Mouse (Mus musculus): ENCODE data around the gene Serpinh1. TPM values are rescaled to one million over a fixed set of nuclear protein-coding genes. Genes with fewer than 3 reads are reported as not detected.

Serpinh1 gene
- polyA plus RNA-seq, 1 experiment, result 0.09 TPM

- Histone ChIP-seq H3K27me3 (replicated peaks) (peaks cover 85% of the 10 kb centered on the region), H3K36me3 (replicated peaks; ENCODE audit: low read length) (no peaks in the 10 kb centered on the region), H3K4me1 (peaks cover 20% of the 10 kb centered on the region), H3K4me3 (replicated peaks) (no peak overlapping the region), H3K9me3 (no peaks in the 10 kb centered on the region)
- TF ChIP-seq FLI1 (IDR thresholded peaks at IDR 0.05; ENCODE audit: low read length) (no peak), GATA1 (IDR thresholded peaks at IDR 0.05; ENCODE audit: borderline replicate concordance, low read length) (no peak)
These were observed 2.7 kb upstream of the Serpinh1 start for GRCm38 (mm10) chr7:99355731-99356131.

GRCm38 (mm10) chr7:99351802-99352517 is 1.1 kb downstream of the Serpinh1 start:
- Histone ChIP-seq H3K27me3 (replicated peaks) (peaks cover 84% of the 10 kb centered on the region), H3K9me3 (no peaks in the 10 kb centered on the region), H3K4me1 (peaks cover 13% of the 10 kb centered on the region), H3K36me3 (replicated peaks; ENCODE audit: low read length) (no peaks in the 10 kb centered on the region), H3K4me3 (replicated peaks) (no peak overlapping the region)
- TF ChIP-seq GATA1 (IDR thresholded peaks at IDR 0.05; ENCODE audit: borderline replicate concordance, low read length), result no peak
- no peak for TF ChIP-seq FLI1 (IDR thresholded peaks at IDR 0.05; ENCODE audit: low read length)

- H3K27me3 ChIP-seq (replicated peaks), result peaks cover 83% of the 10 kb centered on the region
- peaks cover 10% of the 10 kb centered on the region for H3K4me1 ChIP-seq
- TF ChIP-seq GATA1 (IDR thresholded peaks at IDR 0.05; ENCODE audit: borderline replicate concordance, low read length), result no peak
- no peak for TF ChIP-seq FLI1 (IDR thresholded peaks at IDR 0.05; ENCODE audit: low read length)
- no peaks in the 10 kb centered on the region for H3K36me3 ChIP-seq (replicated peaks; ENCODE audit: low read length)
- no peak overlapping the region for H3K4me3 ChIP-seq (replicated peaks)
- H3K9me3 ChIP-seq, result 0 out of 2 replicates have a peak, but pooled peaks cover 2% of the 10 kb centered on the region
These were observed 1.8 kb downstream of the Serpinh1 start for GRCm38 (mm10) chr7:99351104-99351801.

- H3K9me3 ChIP-seq, result 0 out of 2 replicates have a peak, but pooled peaks cover 6% of the 10 kb centered on the region
- peaks cover 79% of the 10 kb centered on the region for H3K27me3 ChIP-seq (replicated peaks)
- no peak overlapping the region for H3K4me3 ChIP-seq (replicated peaks)
- H3K36me3 ChIP-seq (replicated peaks; ENCODE audit: low read length), result no peaks in the 10 kb centered on the region
- TF ChIP-seq FLI1 (IDR thresholded peaks at IDR 0.05; ENCODE audit: low read length) (no peak), GATA1 (IDR thresholded peaks at IDR 0.05; ENCODE audit: borderline replicate concordance, low read length) (no peak)
- peaks cover 10% of the 10 kb centered on the region for H3K4me1 ChIP-seq
These were observed 3.0 kb downstream of the Serpinh1 start for GRCm38 (mm10) chr7:99349782-99350720.

- peaks cover 80% of the 10 kb centered on the region for H3K27me3 ChIP-seq (replicated peaks)
- H3K36me3 ChIP-seq (replicated peaks; ENCODE audit: low read length), result no peaks in the 10 kb centered on the region
- TF ChIP-seq GATA1 (IDR thresholded peaks at IDR 0.05; ENCODE audit: borderline replicate concordance, low read length), result no peak
- TF ChIP-seq FLI1 (IDR thresholded peaks at IDR 0.05; ENCODE audit: low read length), result no peak
- peaks cover 10% of the 10 kb centered on the region for H3K4me1 ChIP-seq
- H3K4me3 ChIP-seq (replicated peaks), result peak overlapping the region; percentile 12
- 0 out of 2 replicates have a peak, but pooled peaks cover 6% of the 10 kb centered on the region for H3K9me3 ChIP-seq
These were observed 4.2 kb downstream of the Serpinh1 start for GRCm38 (mm10) chr7:99348883-99349282.

- H3K4me3 ChIP-seq (replicated peaks), result no peak overlapping the region
- no peaks in the 10 kb centered on the region for H3K36me3 ChIP-seq (replicated peaks; ENCODE audit: low read length)
- TF ChIP-seq FLI1 (IDR thresholded peaks at IDR 0.05; ENCODE audit: low read length) (no peak), GATA1 (IDR thresholded peaks at IDR 0.05; ENCODE audit: borderline replicate concordance, low read length) (no peak)
- H3K9me3 ChIP-seq, result 0 out of 2 replicates have a peak, but pooled peaks cover 6% of the 10 kb centered on the region
- H3K27me3 ChIP-seq (replicated peaks), result peaks cover 76% of the 10 kb centered on the region
- peaks cover 5% of the 10 kb centered on the region for H3K4me1 ChIP-seq
These were observed 5.8 kb downstream of the Serpinh1 start for GRCm38 (mm10) chr7:99347268-99347667.

- Histone ChIP-seq H3K9me3 (0 out of 2 replicates have a peak, but pooled peaks cover 6% of the 10 kb centered on the region), H3K36me3 (replicated peaks; ENCODE audit: low read length) (no peaks in the 10 kb centered on the region), H3K4me1 (no peaks in the 10 kb centered on the region), H3K27me3 (replicated peaks) (peaks cover 72% of the 10 kb centered on the region), H3K4me3 (replicated peaks) (no peak overlapping the region)
- TF ChIP-seq GATA1 (IDR thresholded peaks at IDR 0.05; ENCODE audit: borderline replicate concordance, low read length) (no peak), FLI1 (IDR thresholded peaks at IDR 0.05; ENCODE audit: low read length) (no peak)
These were observed 9.5 kb downstream of the Serpinh1 start for GRCm38 (mm10) chr7:99343577-99343976.

- no peak overlapping the region for H3K4me3 ChIP-seq (replicated peaks)
- H3K9me3 ChIP-seq, result peaks cover 14% of the 10 kb centered on the region
- no peaks in the 10 kb centered on the region for H3K36me3 ChIP-seq (replicated peaks; ENCODE audit: low read length)
- H3K4me1 ChIP-seq, result no peaks in the 10 kb centered on the region
- H3K27me3 ChIP-seq (replicated peaks), result peaks cover 81% of the 10 kb centered on the region
- TF ChIP-seq FLI1 (IDR thresholded peaks at IDR 0.05; ENCODE audit: low read length) (no peak), GATA1 (IDR thresholded peaks at IDR 0.05; ENCODE audit: borderline replicate concordance, low read length) (no peak)
These were observed 12.3 kb downstream of the Serpinh1 start for GRCm38 (mm10) chr7:99340736-99341135.

- Histone ChIP-seq H3K27me3 (replicated peaks) (peaks cover 66% of the 10 kb centered on the region), H3K4me3 (replicated peaks) (no peak overlapping the region), H3K9me3 (peaks cover 13% of the 10 kb centered on the region), H3K36me3 (replicated peaks; ENCODE audit: low read length) (no peaks in the 10 kb centered on the region), H3K4me1 (peaks cover 7% of the 10 kb centered on the region)
- TF ChIP-seq GATA1 (IDR thresholded peaks at IDR 0.05; ENCODE audit: borderline replicate concordance, low read length), result no peak
- TF ChIP-seq FLI1 (IDR thresholded peaks at IDR 0.05; ENCODE audit: low read length), result no peak
These were observed 20.1 kb downstream of the Serpinh1 start for GRCm38 (mm10) chr7:99332774-99333480.

Data from megakaryocyte, embryonic 14.5 days (primary cell).